Mouse (Mus musculus): ENCODE measurements around the gene Rbms3. TPM values are rescaled to one million over a fixed set of nuclear protein-coding genes. Genes with fewer than 3 reads are reported as not detected.
A peak's percentile ranks its signal among the peaks of the same experiment; 100 is the strongest.

Gene Rbms3
- polyA plus RNA-seq, 1 experiment from 2014 or later: 76.1 TPM

DNA sequence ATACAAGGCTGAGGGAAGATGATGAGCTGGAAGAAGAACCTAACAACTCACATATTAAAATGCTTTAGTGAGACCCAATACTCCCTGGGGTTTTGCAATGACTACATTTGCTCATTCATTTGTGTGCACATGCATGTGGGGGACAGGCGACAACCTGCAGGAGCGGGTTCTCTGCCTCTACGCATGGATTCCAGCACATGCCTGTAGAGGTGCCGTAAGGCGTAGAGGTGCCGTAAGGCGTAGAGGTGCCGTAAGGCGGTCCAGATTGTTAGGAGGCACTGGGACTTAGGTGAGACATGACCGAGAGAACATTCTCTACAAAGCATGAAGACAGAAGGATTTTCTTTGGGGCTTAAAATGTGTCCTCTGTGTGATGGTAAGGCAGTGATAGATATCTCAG lies 1033.7 kb downstream of the Rbms3 start:
- WGBS: 96% methylated on average over 10 of the region's 10 CpGs
- ATAC-seq (ENCODE audit: insufficient read depth, low FRiP score): no peak

DNA sequence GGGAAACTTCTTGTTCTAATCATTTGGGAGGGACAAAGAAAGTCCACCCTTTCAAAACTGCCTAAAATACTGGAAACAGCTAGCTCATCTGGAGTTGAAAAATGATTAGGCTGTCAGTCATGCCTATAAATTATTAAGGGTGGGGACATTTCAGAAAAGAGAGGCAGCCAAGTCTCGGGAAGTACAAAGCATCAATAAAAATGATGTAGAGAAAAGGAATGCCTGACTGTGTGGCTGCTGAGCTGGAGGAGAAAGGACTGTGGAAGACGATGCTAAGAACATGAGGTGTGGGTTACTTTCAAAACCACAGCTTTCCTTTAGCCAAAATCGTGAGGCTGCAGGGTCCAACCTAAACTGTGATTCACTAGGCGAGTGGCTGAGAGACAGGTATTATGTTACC lies 1037.2 kb downstream of the Rbms3 start:
- ATAC-seq (ENCODE audit: insufficient read depth, low FRiP score): no peak
- H3K9me3 ChIP-seq (replicated peaks; ENCODE audit: control insufficient read depth, low read length): no peaks in the 10 kb centered on the region; the same call in 1 of the 2 replicates
- H3K4me1 ChIP-seq (ENCODE audit: control insufficient read depth, insufficient read depth, low read length): no peaks in the 10 kb centered on the region
- no peak overlapping the region for H3K4me2 ChIP-seq (ENCODE audit: low read depth, low read length)
- H3K27ac ChIP-seq (ENCODE audit: low read length): no peak overlapping the region
- 70% methylated on average over 4 of the region's 4 CpGs for WGBS
- H3K9ac ChIP-seq (ENCODE audit: low read length): no peak overlapping the region
- no peaks in the 10 kb centered on the region for H3K36me3 ChIP-seq (ENCODE audit: control insufficient read depth, insufficient read depth, low read length)
- no peaks in the 10 kb centered on the region for H3K27me3 ChIP-seq (ENCODE audit: control insufficient read depth, insufficient read depth, low read length)
- no peak overlapping the region for H3K4me3 ChIP-seq (replicated peaks; ENCODE audit: low read length)

More for the DNA sequence above, 1033.7 kb downstream of the Rbms3 start:
- Histone ChIP-seq H3K4me2 (ENCODE audit: low read depth, low read length) (no peak overlapping the region), H3K9me3 (replicated peaks; ENCODE audit: control insufficient read depth, low read length) (no peaks in the 10 kb centered on the region), H3K27me3 (ENCODE audit: control insufficient read depth, insufficient read depth, low read length) (no peaks in the 10 kb centered on the region), H3K27ac (ENCODE audit: low read length) (no peak overlapping the region), H3K4me1 (ENCODE audit: control insufficient read depth, insufficient read depth, low read length) (no peaks in the 10 kb centered on the region), H3K4me3 (replicated peaks; ENCODE audit: low read length) (no peak overlapping the region), H3K36me3 (ENCODE audit: control insufficient read depth, insufficient read depth, low read length) (no peaks in the 10 kb centered on the region), H3K9ac (ENCODE audit: low read length) (no peak overlapping the region)

DNA sequence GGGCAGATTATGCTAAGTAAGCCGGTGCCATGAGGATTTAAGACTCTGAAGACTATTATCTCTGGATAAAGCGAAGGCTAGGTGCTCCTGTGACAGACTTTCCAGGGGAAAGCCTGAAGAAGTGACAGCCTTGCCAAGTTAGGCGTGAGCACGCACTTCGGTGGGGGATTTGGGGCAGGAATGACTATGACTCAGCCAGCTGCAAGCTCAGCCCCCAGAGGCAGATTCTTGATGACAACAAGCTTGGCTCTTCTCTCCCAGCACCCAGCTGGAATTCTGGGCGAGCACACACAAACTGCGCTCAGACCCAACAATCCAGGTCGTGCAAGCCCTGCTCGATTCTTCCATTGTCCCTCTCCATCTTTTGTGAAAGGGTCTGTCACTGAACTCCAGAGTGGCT lies 1038.6 kb downstream of the Rbms3 start:
- Histone ChIP-seq H3K27ac (ENCODE audit: low read length) (no peak overlapping the region), H3K4me1 (ENCODE audit: control insufficient read depth, insufficient read depth, low read length) (no peaks in the 10 kb centered on the region), H3K9ac (ENCODE audit: low read length) (no peak overlapping the region), H3K27me3 (ENCODE audit: control insufficient read depth, insufficient read depth, low read length) (no peaks in the 10 kb centered on the region), H3K4me2 (ENCODE audit: low read depth, low read length) (no peak overlapping the region), H3K4me3 (replicated peaks; ENCODE audit: low read length) (no peak overlapping the region), H3K9me3 (replicated peaks; ENCODE audit: control insufficient read depth, low read length) (no peaks in the 10 kb centered on the region; the same call in 1 of the 2 replicates), H3K36me3 (ENCODE audit: control insufficient read depth, insufficient read depth, low read length) (no peaks in the 10 kb centered on the region)
- WGBS: 78% methylated on average over 9 of the region's 9 CpGs
- ATAC-seq (ENCODE audit: insufficient read depth, low FRiP score): no peak

DNA sequence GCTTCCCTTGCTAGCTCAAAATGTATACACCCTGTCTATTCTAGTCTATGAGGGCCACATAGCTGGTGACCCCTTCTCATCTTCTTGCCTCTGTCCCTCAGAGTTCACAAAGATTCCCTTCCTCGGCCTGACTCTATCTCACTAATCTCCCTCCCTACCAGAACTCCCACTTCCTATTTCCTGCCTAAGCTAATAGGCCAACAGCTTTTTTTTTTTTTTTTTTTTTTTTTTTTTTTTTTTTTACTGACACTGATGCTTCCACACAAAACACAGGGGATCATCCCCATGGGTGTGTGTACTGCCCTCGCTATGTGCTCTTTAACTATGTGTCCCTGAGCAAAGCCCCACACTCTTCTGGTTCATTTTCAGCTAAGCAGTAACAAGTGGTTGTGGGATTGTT lies 1060.0 kb downstream of the Rbms3 start:
- Histone ChIP-seq H3K9ac (ENCODE audit: low read length) (no peak overlapping the region), H3K4me3 (replicated peaks; ENCODE audit: low read length) (no peak overlapping the region), H3K27me3 (ENCODE audit: control insufficient read depth, insufficient read depth, low read length) (no peaks in the 10 kb centered on the region), H3K36me3 (ENCODE audit: control insufficient read depth, insufficient read depth, low read length) (no peaks in the 10 kb centered on the region), H3K9me3 (replicated peaks; ENCODE audit: control insufficient read depth, low read length) (no peaks in the 10 kb centered on the region), H3K27ac (ENCODE audit: low read length) (no peak overlapping the region), H3K4me2 (ENCODE audit: low read depth, low read length) (no peak overlapping the region), H3K4me1 (ENCODE audit: control insufficient read depth, insufficient read depth, low read length) (no peaks in the 10 kb centered on the region)
- 67% methylated on average over 2 of the region's 2 CpGs for WGBS
- ATAC-seq (ENCODE audit: insufficient read depth, low FRiP score): no peak

DNA sequence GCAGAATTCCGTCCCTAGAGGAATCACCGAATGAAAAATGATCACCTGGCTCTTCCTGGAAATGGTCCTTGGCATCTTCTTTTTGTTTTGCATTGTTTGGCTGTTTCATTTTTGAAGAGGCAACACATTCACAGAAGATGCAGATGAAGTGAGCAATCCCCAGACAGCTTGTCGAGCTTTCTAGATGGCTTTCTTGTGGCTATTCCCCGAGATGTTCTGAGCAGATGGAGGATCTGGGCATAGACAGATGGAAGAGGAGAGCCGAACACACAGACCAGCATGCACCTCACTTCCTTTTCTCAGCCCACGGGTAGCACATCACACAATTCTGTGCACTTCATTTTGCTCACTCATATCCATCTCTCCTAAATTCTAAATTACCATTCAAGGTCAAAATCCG lies 1063.0 kb downstream of the Rbms3 start:
- H3K9me3 ChIP-seq (replicated peaks; ENCODE audit: control insufficient read depth, low read length): no peaks in the 10 kb centered on the region
- no peak overlapping the region for H3K4me3 ChIP-seq (replicated peaks; ENCODE audit: low read length)
- ATAC-seq (ENCODE audit: insufficient read depth, low FRiP score): no peak
- H3K27ac ChIP-seq (ENCODE audit: low read length): no peak overlapping the region
- H3K27me3 ChIP-seq (ENCODE audit: control insufficient read depth, insufficient read depth, low read length): no peaks in the 10 kb centered on the region
- no peak overlapping the region for H3K4me2 ChIP-seq (ENCODE audit: low read depth, low read length)
- H3K36me3 ChIP-seq (ENCODE audit: control insufficient read depth, insufficient read depth, low read length): no peaks in the 10 kb centered on the region
- H3K9ac ChIP-seq (ENCODE audit: low read length): no peak overlapping the region
- WGBS: 90% methylated on average over 7 of the region's 7 CpGs
- no peaks in the 10 kb centered on the region for H3K4me1 ChIP-seq (ENCODE audit: control insufficient read depth, insufficient read depth, low read length)

DNA sequence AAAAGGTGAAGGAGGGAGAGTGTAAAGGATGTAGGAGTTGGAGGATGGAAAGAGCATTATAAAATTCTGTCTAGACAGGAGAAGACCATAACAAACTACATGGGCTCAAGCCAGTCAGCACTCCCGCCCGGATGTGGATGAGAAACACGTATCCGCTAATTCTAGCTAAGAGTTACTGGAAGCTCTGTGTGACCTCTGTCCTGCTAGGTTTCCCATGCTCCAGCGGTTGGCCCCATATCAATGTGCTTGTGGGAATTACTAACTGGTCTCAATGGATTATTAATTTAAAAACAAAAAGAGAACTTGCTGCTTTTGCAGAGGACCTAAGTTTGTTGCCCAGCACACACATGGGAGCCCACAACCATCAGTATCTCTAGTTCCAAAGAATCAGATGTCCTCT lies 1071.9 kb downstream of the Rbms3 start:
- Histone ChIP-seq H3K27me3 (ENCODE audit: control insufficient read depth, insufficient read depth, low read length) (no peaks in the 10 kb centered on the region), H3K36me3 (ENCODE audit: control insufficient read depth, insufficient read depth, low read length) (no peaks in the 10 kb centered on the region)
- WGBS: 86% methylated on average over 5 of the region's 5 CpGs

DNA sequence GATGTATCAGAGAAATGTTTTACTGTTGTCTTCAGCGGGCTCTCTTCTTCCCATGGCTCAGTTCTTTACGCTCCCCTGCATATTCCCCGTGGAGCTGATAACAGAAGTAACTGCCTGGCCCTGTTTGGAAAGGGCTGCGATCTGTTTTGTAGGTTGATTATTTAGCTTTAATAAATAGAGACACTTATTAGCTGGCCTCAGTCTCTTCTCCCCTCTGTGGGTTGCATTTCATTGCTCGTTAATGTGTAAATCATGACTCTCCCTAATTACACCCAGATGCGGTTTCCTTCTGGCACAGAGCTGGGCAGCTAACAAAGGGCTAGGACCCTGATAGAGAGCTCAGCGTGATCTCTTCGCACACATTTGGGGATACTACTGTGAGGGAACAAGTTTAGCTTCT lies 1073.1 kb downstream of the Rbms3 start:
- Histone ChIP-seq H3K27ac (ENCODE audit: low read length) (no peak overlapping the region), H3K9me3 (replicated peaks; ENCODE audit: control insufficient read depth, low read length) (no peaks in the 10 kb centered on the region), H3K4me2 (ENCODE audit: low read depth, low read length) (no peak overlapping the region), H3K4me3 (replicated peaks; ENCODE audit: low read length) (no peak overlapping the region), H3K36me3 (ENCODE audit: control insufficient read depth, insufficient read depth, low read length) (no peaks in the 10 kb centered on the region), H3K27me3 (ENCODE audit: control insufficient read depth, insufficient read depth, low read length) (no peaks in the 10 kb centered on the region), H3K9ac (ENCODE audit: low read length) (no peak overlapping the region), H3K4me1 (ENCODE audit: control insufficient read depth, insufficient read depth, low read length) (no peaks in the 10 kb centered on the region)
- no peak for ATAC-seq (ENCODE audit: insufficient read depth, low FRiP score)
- WGBS: 64% methylated on average over 8 of the region's 8 CpGs

More for the DNA sequence above, 1071.9 kb downstream of the Rbms3 start:
- Histone ChIP-seq H3K9ac (ENCODE audit: low read length) (no peak overlapping the region), H3K4me3 (replicated peaks; ENCODE audit: low read length) (no peak overlapping the region), H3K9me3 (replicated peaks; ENCODE audit: control insufficient read depth, low read length) (no peaks in the 10 kb centered on the region), H3K4me2 (ENCODE audit: low read depth, low read length) (no peak overlapping the region), H3K27ac (ENCODE audit: low read length) (no peak overlapping the region), H3K4me1 (ENCODE audit: control insufficient read depth, insufficient read depth, low read length) (no peaks in the 10 kb centered on the region)
- ATAC-seq (ENCODE audit: insufficient read depth, low FRiP score): no peak

DNA sequence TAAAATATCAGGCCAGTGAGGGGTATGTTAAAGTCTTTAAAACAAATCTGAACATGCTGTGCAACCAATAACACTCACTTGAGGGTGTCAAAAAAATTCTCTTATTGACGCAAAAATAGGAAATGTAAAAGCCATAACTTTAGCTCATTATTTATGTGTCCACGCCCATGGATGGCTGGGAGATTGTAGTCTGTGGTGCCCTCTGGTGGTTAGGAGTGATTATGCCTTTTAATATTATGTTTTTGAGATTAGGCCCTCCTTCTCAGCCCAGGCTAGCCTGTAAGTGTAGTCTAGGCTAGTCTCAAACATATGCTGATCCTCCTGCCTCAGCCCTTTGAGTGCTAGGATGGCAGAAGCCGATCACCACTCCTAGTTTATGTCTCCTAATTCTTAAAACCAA lies 1076.5 kb downstream of the Rbms3 start:
- no peaks in the 10 kb centered on the region for H3K4me1 ChIP-seq (ENCODE audit: control insufficient read depth, insufficient read depth, low read length)
- no peak overlapping the region for H3K4me2 ChIP-seq (ENCODE audit: low read depth, low read length)
- no peaks in the 10 kb centered on the region for H3K36me3 ChIP-seq (ENCODE audit: control insufficient read depth, insufficient read depth, low read length)
- H3K27me3 ChIP-seq (ENCODE audit: control insufficient read depth, insufficient read depth, low read length): no peaks in the 10 kb centered on the region
- H3K27ac ChIP-seq (ENCODE audit: low read length): no peak overlapping the region
- WGBS: 79% methylated on average over 3 of the region's 3 CpGs
- no peak overlapping the region for H3K4me3 ChIP-seq (replicated peaks; ENCODE audit: low read length)
- no peak for ATAC-seq (ENCODE audit: insufficient read depth, low FRiP score)
- no peaks in the 10 kb centered on the region for H3K9me3 ChIP-seq (replicated peaks; ENCODE audit: control insufficient read depth, low read length)
- H3K9ac ChIP-seq (ENCODE audit: low read length): no peak overlapping the region

DNA sequence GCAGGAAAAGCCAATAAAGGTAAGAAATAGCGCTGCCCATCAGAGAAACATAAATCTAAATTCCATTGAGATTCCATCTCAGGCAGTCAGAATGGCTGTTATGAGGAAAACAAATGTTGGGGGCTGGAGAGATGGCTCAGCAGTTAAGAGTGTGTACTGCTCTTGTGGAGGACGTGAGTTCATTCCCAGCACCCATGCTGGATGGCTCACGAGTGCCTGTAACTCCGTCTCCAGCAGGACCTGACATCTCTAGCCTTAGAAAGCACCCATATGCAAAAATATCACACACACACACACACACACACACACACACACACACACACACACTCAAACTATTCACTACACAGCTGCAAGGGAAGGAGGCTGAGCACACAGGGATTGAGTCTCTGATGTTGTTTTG lies 1083.6 kb downstream of the Rbms3 start:
- Histone ChIP-seq H3K4me1 (ENCODE audit: control insufficient read depth, insufficient read depth, low read length) (peaks cover 7% of the 10 kb centered on the region), H3K27me3 (ENCODE audit: control insufficient read depth, insufficient read depth, low read length) (no peaks in the 10 kb centered on the region), H3K9ac (ENCODE audit: low read length) (no peak overlapping the region), H3K9me3 (replicated peaks; ENCODE audit: control insufficient read depth, low read length) (no peaks in the 10 kb centered on the region), H3K4me2 (ENCODE audit: low read depth, low read length) (no peak overlapping the region), H3K36me3 (ENCODE audit: control insufficient read depth, insufficient read depth, low read length) (no peaks in the 10 kb centered on the region), H3K27ac (ENCODE audit: low read length) (no peak overlapping the region), H3K4me3 (replicated peaks; ENCODE audit: low read length) (no peak overlapping the region)
- no peak for ATAC-seq (ENCODE audit: insufficient read depth, low FRiP score)
- WGBS: 76% methylated on average over 4 of the region's 4 CpGs

DNA sequence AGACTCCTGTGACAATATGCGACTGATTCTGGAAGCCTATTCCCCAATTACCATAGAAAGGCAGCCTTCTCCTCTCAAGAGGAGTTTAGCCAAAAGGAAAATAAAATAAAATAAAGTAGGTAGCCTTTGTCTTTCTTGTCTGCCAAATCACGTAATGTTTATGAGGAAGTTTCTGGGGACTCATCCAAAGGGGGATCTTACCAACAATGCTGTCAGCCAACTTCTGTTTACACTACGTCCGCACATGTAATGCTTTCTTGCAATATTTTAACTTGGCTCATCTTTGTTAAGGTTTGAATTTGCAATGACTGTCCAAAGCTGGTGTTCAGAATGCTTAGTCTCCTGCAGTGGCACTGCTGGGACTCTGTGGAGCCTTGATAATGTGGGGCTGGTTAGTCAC lies 1086.9 kb downstream of the Rbms3 start:
- no peak for ATAC-seq (ENCODE audit: insufficient read depth, low FRiP score)
- Histone ChIP-seq H3K36me3 (ENCODE audit: control insufficient read depth, insufficient read depth, low read length) (no peaks in the 10 kb centered on the region), H3K4me3 (replicated peaks; ENCODE audit: low read length) (no peak overlapping the region)

More for the DNA sequence above, 1086.9 kb downstream of the Rbms3 start:
- Histone ChIP-seq H3K4me2 (ENCODE audit: low read depth, low read length) (no peak overlapping the region), H3K9me3 (replicated peaks; ENCODE audit: control insufficient read depth, low read length) (no peaks in the 10 kb centered on the region), H3K27me3 (ENCODE audit: control insufficient read depth, insufficient read depth, low read length) (no peaks in the 10 kb centered on the region), H3K9ac (ENCODE audit: low read length) (no peak overlapping the region), H3K4me1 (ENCODE audit: control insufficient read depth, insufficient read depth, low read length) (peaks cover 7% of the 10 kb centered on the region), H3K27ac (ENCODE audit: low read length) (peak overlapping the region; percentile 12; the same call in 1 of the 2 replicates)
- WGBS: 54% methylated on average over 4 of the region's 4 CpGs

All from stomach, embryonic 16.5 days (tissue).